Mouse (Mus musculus) G1E-ER4 (cell line): Measurements from ENCODE around the gene Ascc1. TPM values are rescaled to one million over a fixed set of nuclear protein-coding genes. Genes with fewer than 3 reads are reported as not detected.

Experiments used
- GATA1 ChIP-seq: IDR thresholded peaks from one replicate; pipeline ENCODE4 v1.8.0; 2012; ENCODE audit warnings: low read length, inconsistent platforms
- polyA plus RNA-seq: library from polyadenylated mRNA; stranded (reverse); fragments of >175 nt; gene quantifications from 2 replicates; pipeline ENCODE4 v1.2.3, GENCODE M21; 2012

The Ascc1 gene
- polyA plus RNA-seq, 1 experiment = 31.6 TPM

GRCm38 (mm10) chr10:60029387-60029786 is 26.8 kb downstream of the Ascc1 start:
- no peak for TF ChIP-seq GATA1

GRCm38 (mm10) chr10:60031562-60031961 is 29.0 kb downstream of the Ascc1 start:
- no peak for TF ChIP-seq GATA1

GRCm38 (mm10) chr10:60031985-60032384 is 29.4 kb downstream of the Ascc1 start:
- no peak for TF ChIP-seq GATA1

DNA sequence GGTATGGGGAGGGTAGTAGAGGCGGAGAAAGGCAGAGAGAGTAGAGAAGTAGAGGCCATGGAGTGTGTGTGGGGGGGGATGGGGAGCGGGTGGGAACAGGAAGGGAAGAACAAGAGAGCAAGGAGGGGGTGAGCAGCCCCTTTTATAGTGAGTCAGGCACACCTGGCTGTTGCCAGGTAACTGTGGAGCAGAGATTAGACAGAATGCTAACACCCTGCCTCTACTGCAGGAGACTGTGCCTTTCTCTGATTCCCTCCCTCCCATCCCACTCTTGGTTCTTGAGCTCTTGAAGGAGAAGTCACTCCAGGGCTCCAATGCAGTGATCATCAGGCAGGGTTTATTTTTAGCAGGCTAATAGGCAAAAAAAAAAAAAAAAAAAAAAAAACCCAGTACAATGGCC is 30.0 kb downstream of the Ascc1 start:
- no peak for TF ChIP-seq GATA1

GRCm38 (mm10) chr10:60033064-60033463 is 30.5 kb downstream of the Ascc1 start:
- no peak for TF ChIP-seq GATA1

DNA sequence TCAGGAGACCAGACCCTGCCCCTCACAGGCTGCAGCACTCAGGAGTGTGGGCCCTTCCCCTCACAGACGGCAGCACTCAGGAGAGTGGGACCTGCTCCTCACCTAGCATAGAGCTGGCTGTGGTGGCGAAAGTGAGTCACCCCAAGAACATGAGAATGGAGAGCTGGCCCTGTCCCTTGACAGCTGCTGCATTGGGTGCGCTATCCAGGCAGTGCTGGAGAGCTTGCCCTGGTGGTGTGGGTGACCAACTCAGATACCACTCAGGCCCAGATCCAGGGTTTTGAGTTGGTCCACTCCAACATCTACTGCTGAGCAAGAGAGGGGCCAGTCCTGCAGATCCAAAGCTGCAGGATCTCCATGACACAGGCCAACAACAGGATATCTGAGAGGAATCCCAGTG is 32.0 kb downstream of the Ascc1 start:
- no peak for TF ChIP-seq GATA1

- TF ChIP-seq GATA1 = no peak
Measured at GRCm38 (mm10) chr10:60035744-60036143, 33.1 kb downstream of the Ascc1 start.

- no peak for TF ChIP-seq GATA1
Measured at GRCm38 (mm10) chr10:60042350-60042922, 39.8 kb downstream of the Ascc1 start.

GRCm38 (mm10) chr10:60046696-60047095 is 44.1 kb downstream of the Ascc1 start:
- no peak for TF ChIP-seq GATA1

- TF ChIP-seq GATA1 = no peak
Measured at GRCm38 (mm10) chr10:60050581-60050980, 48.0 kb downstream of the Ascc1 start.

- no peak for TF ChIP-seq GATA1
Measured at GRCm38 (mm10) chr10:60053073-60053472, 50.5 kb downstream of the Ascc1 start.

- TF ChIP-seq GATA1 = no peak
Measured at GRCm38 (mm10) chr10:60062173-60062572, 59.6 kb downstream of the Ascc1 start.

DNA sequence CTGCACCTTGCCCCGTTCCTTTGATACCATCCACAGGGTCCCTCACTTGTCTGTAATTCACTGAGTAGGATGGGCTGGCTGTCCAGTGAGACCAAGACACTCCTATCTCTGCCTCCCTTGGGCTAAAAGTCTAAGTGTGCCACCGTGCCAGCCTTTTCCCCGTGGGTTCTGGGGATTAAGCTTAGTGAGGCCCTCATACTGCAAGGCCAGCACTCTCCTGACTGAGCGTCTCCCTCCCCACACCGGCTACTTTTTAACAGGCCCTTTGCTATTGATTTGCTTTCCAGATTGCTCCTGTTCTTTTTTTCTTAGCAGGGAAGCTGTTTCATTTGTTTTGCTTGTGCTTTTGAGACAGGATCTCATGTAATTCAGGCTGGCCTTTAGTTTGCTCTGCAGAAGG is 60.3 kb downstream of the Ascc1 start:
- TF ChIP-seq GATA1 = no peak

DNA sequence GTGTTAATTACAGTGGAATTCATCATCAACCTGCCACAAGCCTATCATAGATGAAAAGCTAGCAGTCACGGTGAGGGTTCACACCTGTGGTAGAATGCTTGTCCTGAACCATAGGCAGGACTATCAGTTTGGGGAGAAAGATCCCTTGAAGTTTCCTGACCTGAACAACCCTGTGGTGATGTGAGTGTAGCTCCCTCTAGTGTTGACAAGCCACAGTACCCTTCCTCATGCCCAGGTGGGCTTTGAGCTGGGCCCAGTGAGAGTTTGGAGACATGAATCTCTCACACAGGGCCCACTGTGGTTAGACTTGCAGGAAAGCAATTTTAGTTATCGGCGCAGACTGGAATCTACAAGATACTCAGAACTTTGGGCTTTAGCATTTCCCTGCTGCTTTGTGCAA is 63.9 kb downstream of the Ascc1 start:
- TF ChIP-seq GATA1 = no peak

DNA sequence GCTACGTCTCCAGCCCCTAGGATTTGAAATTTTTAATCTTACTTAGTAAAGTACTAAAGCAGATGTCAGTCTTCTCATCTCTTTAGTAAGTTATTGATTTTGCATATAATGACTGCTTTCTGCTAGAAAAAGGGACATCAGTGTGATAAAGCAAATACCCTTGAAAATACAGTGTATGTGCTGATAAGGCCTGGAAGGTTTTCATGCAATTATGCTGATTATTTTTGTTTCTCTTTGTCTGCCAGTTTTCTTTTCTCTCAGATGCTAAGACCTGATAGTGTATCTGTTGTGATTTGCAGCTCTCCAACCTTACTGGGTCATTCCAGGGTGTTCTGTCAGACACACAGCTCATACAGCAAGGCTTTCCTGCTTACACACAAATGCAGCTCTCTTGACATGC is 72.6 kb downstream of the Ascc1 start:
- TF ChIP-seq GATA1 = no peak

DNA sequence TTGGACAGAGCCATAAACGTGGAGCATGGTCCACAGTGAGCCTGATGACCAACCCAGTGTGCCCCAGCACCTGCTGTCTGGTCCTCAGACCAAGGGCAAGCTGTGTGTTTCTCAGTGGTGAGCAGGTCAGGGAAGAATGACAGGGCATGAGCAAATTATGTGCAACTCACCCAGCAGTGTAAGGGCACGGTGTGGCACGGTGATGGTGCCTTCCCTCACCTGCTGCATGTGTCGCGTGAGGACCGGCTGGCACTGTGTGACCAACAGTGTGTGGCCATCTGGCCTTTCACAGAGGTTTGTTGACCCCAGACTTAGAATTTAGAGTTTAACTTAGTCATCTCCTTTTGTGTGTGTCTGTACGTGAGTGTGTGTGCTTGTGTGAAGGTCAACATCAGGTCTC is 74.6 kb downstream of the Ascc1 start:
- no peak for TF ChIP-seq GATA1

- TF ChIP-seq GATA1 = no peak
Measured at GRCm38 (mm10) chr10:60077736-60078560, 75.3 kb downstream of the Ascc1 start.
